Mouse (Mus musculus) embryonic facial prominence, embryonic 12.5 days (tissue): Measurements from ENCODE around the gene Cnnm2. TPM values are rescaled to one million over a fixed set of nuclear protein-coding genes. Genes with fewer than 3 reads are reported as not detected.

Source experiments
- ATAC-seq: fragments of 200-750 bp; cut with Nextera tagmentation; 2 replicates; pipeline ENCODE4 v1.8.0; 2017; ENCODE audit not compliant: insufficient number of reproducible peaks, insufficient read depth, low FRiP score, low TSS enrichment
- H3K27ac ChIP-seq: fragments of 300-500 bp; sonication (generic); 2 replicates; pipeline ENCODE4 v1.5.1; 2016; ENCODE audit warnings: mild to moderate bottlenecking
- H3K27me3 ChIP-seq: fragments of 300-500 bp; sonication (generic); 2 replicates; pipeline ENCODE4 v1.6.1; 2016; ENCODE audit warnings: mild to moderate bottlenecking, moderate library complexity
- H3K36me3 ChIP-seq: fragments of 300-500 bp; sonication (generic); 2 replicates; pipeline ENCODE4 v1.6.1; 2016; ENCODE audit warnings: mild to moderate bottlenecking
- H3K4me1 ChIP-seq: fragments of 300-500 bp; sonication (generic); 2 replicates; pipeline ENCODE4 v1.6.1; 2016
- H3K4me2 ChIP-seq: fragments of 300-500 bp; sonication (generic); replicated peaks from 2 replicates; pipeline ENCODE4 v1.6.1; 2016; ENCODE audit warnings: mild to moderate bottlenecking, moderate library complexity
- H3K4me3 ChIP-seq: fragments of 300-500 bp; sonication (generic); 2 replicates; pipeline ENCODE4 v1.5.1; 2016; ENCODE audit warnings: mild to moderate bottlenecking
- H3K9ac ChIP-seq: fragments of 300-500 bp; sonication (generic); 2 replicates; pipeline ENCODE4 v1.6.1; 2016; ENCODE audit warnings: mild to moderate bottlenecking, moderate library complexity
- H3K9me3 ChIP-seq: fragments of 300-500 bp; sonication (generic); 2 replicates; pipeline ENCODE4 v1.6.1; 2016; ENCODE audit warnings: mild to moderate bottlenecking, moderate library complexity
- WGBS: fragments of 180-500 bp; shearing (Covaris S2); methylation state at CpG from one replicate; pipeline ENCODE4 v1.1.7; 2016; 5-methylcytosine and 5-hydroxymethylcytosine counted together
- polyA plus RNA-seq: library from polyadenylated mRNA; unstranded; fragments of >200 nt; fragmentation: Nextera tagmentation; extraction: Ambion mirVana; gene quantifications from 2 replicates; pipeline ENCODE4 v1.2.1, GENCODE M21; 2016

The Cnnm2 gene
- polyA plus RNA-seq, 1 experiment from 2014 or later = 5.4 TPM

DNA sequence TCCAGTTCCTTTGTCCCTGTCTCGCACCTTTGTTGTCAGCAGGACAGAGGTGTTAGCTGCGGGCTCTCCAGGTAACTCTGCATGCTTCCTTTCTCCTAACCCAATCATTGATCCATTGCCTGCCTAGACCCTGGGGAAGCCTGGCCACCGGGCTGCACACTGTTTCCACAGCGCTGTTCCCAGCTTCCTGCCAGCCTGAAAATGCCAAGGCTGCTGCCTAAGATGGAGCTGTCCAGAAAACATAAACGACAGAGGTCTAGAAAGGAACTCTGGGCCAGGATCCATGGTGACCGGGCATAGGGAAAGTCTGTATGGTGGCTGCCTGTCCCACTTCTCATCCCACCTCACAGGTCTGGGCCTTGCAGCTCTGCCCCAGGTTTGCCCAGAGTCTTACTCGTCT lies 110.3 kb downstream of the Cnnm2 start:
- Histone ChIP-seq H3K27me3 (no peaks in the 10 kb centered on the region), H3K9ac (no peak overlapping the region), H3K4me1 (peaks cover 8% of the 10 kb centered on the region), H3K36me3 (no peaks in the 10 kb centered on the region), H3K4me2 (no peak overlapping the region), H3K4me3 (no peak overlapping the region), H3K9me3 (no peaks in the 10 kb centered on the region), H3K27ac (no peak overlapping the region)
- no peak for ATAC-seq
- WGBS = 76% methylated on average over 7 of the region's 7 CpGs

DNA sequence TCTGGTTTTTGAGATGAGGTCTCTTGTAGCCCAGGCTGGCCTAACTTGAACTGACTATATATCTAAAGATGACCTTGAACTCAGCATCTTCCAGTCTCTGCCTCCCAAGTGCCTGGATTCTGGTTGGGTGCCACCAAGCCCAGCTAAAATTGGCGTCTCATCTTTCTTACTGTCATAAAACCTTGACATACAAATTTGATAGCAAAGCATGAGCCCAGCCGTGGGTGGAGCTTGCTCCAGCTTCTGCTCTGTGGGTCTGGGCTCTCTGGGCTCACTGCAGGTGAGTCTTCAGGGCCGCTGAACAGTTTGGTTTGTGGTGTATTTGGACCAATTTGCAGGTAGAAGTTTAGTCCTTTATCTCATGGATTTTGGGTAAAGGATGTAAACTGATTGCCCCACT lies 112.5 kb downstream of the Cnnm2 start:
- ATAC-seq = no peak
- Histone ChIP-seq H3K4me1 (peaks cover 6% of the 10 kb centered on the region), H3K27me3 (no peaks in the 10 kb centered on the region), H3K9me3 (no peaks in the 10 kb centered on the region), H3K4me2 (no peak overlapping the region), H3K9ac (no peak overlapping the region), H3K4me3 (no peak overlapping the region), H3K27ac (no peak overlapping the region), H3K36me3 (no peaks in the 10 kb centered on the region)
- WGBS = 78% methylated on average over 3 of the region's 3 CpGs

DNA sequence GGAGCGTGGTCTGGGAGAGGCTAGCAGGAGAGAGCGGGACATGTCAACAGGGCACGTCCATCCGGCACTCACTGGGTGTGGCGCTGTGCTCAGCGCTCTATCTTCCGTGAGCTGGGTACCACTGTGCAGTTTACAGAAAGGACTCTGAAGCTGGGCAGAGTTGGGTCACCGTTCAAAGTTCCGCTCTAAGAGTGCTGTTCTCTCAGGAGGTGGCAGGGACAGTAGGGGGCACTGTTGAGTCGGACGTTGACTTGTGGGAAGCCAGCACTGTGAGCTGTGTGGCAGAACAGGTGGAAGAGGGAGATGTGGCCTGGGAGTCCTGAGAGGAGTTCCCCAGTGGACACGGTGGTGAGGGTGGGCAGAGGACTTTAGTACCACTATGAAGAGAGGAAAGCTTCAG lies 114.4 kb downstream of the Cnnm2 start:
- no peaks in the 10 kb centered on the region for H3K9me3 ChIP-seq
- H3K9ac ChIP-seq = no peak overlapping the region
- WGBS = 42% methylated on average over 12 of the region's 12 CpGs
- H3K4me3 ChIP-seq = no peak overlapping the region
- no peaks in the 10 kb centered on the region for H3K27me3 ChIP-seq
- H3K27ac ChIP-seq = no peak overlapping the region
- H3K4me1 ChIP-seq = no peaks in the 10 kb centered on the region
- no peak for ATAC-seq
- no peak overlapping the region for H3K4me2 ChIP-seq
- 0 out of 2 replicates have a peak, but pooled peaks cover 2% of the 10 kb centered on the region for H3K36me3 ChIP-seq

DNA sequence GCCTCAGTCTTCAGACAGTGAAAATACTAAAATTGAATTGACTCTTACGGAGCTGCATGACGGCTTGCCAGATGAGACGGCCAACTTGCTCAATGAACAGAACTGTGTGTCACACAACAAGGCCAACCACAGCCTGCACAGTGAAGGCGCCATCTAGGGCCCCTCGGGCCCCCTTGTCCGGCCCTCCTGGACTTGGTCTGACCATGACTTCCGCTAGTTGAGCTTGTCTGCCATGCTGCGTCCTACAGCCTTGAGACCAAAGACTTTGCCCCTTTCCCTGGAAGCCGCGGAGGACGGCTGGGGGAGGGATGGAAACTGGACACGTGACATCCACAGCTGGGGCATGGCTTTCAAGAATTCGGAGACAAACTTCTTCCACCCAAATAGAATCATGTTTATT lies 116.5 kb downstream of the Cnnm2 start:
- Histone ChIP-seq H3K27ac (no peak overlapping the region), H3K9me3 (no peaks in the 10 kb centered on the region), H3K9ac (no peak overlapping the region), H3K27me3 (no peaks in the 10 kb centered on the region), H3K4me1 (no peaks in the 10 kb centered on the region), H3K4me3 (no peak overlapping the region), H3K4me2 (no peak overlapping the region), H3K36me3 (peaks cover 10% of the 10 kb centered on the region; the same call in 1 of the 2 replicates)
- no peak for ATAC-seq
- WGBS = 83% methylated on average over 13 of the region's 13 CpGs

DNA sequence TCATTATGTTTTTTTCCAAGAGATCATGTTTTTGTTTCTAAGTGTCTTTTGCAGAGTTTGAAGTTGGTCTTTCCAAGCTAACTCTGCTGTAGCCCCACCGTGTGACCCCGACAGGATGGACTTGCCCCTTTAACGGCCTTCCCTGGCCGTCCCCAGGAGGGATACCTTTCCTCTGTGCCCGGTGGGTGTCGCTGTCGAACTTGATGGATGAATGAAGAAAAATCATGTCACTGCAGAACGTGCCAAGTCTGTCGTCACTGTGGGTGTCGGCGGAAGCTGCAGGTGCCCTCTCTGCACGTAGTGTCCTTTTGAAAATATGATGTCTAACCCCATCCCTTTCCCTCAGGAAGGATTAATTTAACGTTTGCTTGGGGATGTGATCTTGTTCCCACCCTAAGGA lies 117.0 kb downstream of the Cnnm2 start:
- H3K4me3 ChIP-seq = no peak overlapping the region
- no peak overlapping the region for H3K27ac ChIP-seq
- no peak overlapping the region for H3K4me2 ChIP-seq
- no peak for ATAC-seq
- no peak overlapping the region for H3K9ac ChIP-seq
- no peaks in the 10 kb centered on the region for H3K27me3 ChIP-seq
- no peaks in the 10 kb centered on the region for H3K9me3 ChIP-seq
- WGBS = 63% methylated on average over 13 of the region's 13 CpGs
- H3K4me1 ChIP-seq = no peaks in the 10 kb centered on the region
- peaks cover 13% of the 10 kb centered on the region for H3K36me3 ChIP-seq

DNA sequence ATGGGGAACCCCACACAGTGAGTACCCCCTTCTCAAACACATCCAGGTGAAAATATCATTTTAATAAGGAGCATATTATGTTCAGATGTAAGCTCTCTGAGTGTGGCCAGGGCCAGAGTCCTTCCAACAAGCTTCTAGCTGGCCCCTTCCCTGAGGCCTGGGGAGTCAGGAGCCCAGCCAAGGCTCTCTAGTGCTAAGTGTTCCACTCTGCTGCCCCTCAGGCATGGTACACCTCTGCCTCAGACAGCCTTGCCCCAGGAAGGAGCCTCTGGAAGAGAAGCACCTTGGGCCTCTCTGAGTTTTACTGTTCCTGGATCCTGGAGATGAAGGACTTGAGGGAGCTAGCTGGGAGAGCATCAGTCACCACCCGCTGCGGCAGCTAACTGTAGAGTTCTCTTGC lies 118.5 kb downstream of the Cnnm2 start:
- Histone ChIP-seq H3K27me3 (no peaks in the 10 kb centered on the region), H3K9ac (no peak overlapping the region), H3K4me3 (no peak overlapping the region), H3K4me1 (no peaks in the 10 kb centered on the region), H3K4me2 (no peak overlapping the region), H3K9me3 (no peaks in the 10 kb centered on the region), H3K36me3 (peaks cover 23% of the 10 kb centered on the region), H3K27ac (no peak overlapping the region)
- WGBS = 96% methylated on average over 2 of the region's 2 CpGs
- no peak for ATAC-seq

DNA sequence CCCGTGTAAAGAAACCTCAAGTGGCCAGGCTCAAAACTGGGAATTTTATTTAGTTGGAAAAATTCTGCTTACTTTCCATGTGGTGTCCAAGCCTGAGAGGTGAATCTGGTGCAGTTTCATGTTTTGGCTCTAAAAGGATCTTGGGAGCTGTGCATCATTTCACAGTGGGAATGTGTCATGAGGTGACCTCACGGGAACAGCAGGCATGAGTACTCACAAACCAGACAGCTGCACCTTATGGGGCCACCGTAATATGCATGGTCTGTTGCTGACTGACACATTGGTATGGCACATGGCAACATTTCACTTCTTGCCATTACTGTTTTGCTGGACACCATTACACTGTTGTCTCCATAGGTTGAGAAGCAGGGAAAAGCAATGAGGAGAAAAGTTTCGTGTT lies 124.0 kb downstream of the Cnnm2 start:
- no peak overlapping the region for H3K4me3 ChIP-seq
- H3K4me2 ChIP-seq = no peak overlapping the region
- no peaks in the 10 kb centered on the region for H3K27me3 ChIP-seq
- H3K27ac ChIP-seq = no peak overlapping the region
- ATAC-seq = no peak
- H3K36me3 ChIP-seq = peaks cover 71% of the 10 kb centered on the region
- H3K4me1 ChIP-seq = no peaks in the 10 kb centered on the region
- 84% methylated on average over 4 of the region's 4 CpGs for WGBS
- H3K9ac ChIP-seq = no peak overlapping the region
- H3K9me3 ChIP-seq = no peaks in the 10 kb centered on the region

DNA sequence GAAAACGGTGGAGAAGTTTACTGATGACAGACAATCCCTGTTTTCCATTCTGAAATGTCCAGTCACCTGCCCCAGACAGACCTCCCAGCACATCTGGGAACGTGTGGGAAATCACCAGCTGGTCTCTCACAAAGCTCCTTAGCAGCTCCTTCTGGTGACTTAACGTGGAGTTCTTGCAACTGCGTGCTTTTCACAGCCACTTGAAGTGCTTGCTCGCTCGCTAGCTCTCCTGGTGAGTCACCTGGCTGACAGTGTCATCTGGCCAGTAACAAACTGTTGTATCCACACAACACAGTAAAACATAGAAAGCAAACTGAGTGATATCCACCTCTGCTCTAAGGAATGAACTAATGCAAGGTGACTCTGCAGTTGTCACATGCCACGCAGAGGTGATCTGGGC lies 125.4 kb downstream of the Cnnm2 start:
- ATAC-seq = no peak

DNA sequence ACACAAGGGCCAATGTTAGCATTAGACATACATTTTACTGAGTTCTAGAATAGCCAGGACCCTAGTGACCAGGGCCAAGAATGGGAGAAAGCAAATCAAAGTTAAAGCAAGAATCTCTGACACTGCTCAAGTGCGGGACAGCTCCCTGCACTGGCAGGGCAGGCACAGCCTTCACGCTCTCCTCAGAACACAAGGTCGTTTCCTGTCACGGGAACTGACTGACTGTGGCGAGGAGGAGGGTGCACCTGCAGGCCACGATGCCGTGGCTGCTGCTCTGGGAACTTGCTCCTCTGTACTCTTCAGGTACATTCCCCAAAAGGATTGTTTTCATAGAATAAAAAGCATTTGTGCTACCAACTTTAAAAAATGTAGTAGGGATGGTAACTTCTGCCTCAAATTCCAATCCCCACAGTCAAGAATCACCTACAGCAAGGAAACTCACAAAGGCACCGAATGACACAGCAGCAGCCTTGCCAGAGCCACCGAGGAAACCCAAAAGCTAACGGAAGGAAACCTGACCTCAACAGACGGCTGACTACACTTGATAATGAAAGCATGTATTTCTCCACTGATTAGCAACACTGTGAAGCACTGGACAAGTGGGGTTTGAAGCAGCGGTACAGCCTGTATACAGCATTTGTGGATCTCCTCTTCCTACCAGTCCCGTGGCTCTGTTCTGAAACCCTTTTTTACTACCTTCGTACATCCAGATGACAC lies 126.6 kb downstream of the Cnnm2 start:
- no peak overlapping the region for H3K27ac ChIP-seq
- H3K9ac ChIP-seq = no peak overlapping the region
- H3K4me2 ChIP-seq = no peak overlapping the region
- H3K4me1 ChIP-seq = no peaks in the 10 kb centered on the region
- no peaks in the 10 kb centered on the region for H3K27me3 ChIP-seq
- no peak for ATAC-seq
- no peaks in the 10 kb centered on the region for H3K9me3 ChIP-seq
- 77% methylated on average over 14 of the region's 14 CpGs for WGBS
- no peak overlapping the region for H3K4me3 ChIP-seq
- H3K36me3 ChIP-seq = peaks cover 83% of the 10 kb centered on the region

More for the DNA sequence above, 125.4 kb downstream of the Cnnm2 start:
- no peaks in the 10 kb centered on the region for H3K9me3 ChIP-seq
- WGBS = 85% methylated on average over 7 of the region's 7 CpGs
- no peak overlapping the region for H3K4me3 ChIP-seq
- peaks cover 80% of the 10 kb centered on the region for H3K36me3 ChIP-seq
- no peak overlapping the region for H3K27ac ChIP-seq
- H3K27me3 ChIP-seq = no peaks in the 10 kb centered on the region
- H3K9ac ChIP-seq = no peak overlapping the region
- H3K4me2 ChIP-seq = no peak overlapping the region
- H3K4me1 ChIP-seq = no peaks in the 10 kb centered on the region

DNA sequence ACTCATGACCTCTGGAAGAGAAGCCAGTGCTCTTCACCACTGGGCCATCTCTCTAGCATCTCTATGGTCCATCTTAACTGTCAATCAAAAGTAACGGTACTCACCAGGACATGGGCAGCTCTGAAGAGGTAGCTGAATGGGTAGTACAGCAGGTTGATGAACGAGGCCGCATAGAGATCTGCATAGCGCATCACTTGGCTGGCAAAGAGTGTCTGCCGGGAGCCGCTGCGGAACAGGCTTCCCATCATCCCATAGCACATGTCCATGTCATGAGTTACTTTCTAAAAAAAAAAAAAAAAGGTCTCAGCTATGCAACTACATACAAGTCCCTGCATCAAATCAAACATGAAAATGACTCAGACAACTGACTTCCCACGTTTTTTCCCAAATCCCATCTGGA lies 128.3 kb downstream of the Cnnm2 start:
- WGBS = 95% methylated on average over 8 of the region's 8 CpGs
- Histone ChIP-seq H3K4me3 (no peak overlapping the region), H3K4me2 (no peak overlapping the region), H3K36me3 (peaks cover 75% of the 10 kb centered on the region), H3K27me3 (no peaks in the 10 kb centered on the region), H3K4me1 (no peaks in the 10 kb centered on the region), H3K9me3 (no peaks in the 10 kb centered on the region), H3K9ac (no peak overlapping the region), H3K27ac (no peak overlapping the region)
- ATAC-seq = no peak

DNA sequence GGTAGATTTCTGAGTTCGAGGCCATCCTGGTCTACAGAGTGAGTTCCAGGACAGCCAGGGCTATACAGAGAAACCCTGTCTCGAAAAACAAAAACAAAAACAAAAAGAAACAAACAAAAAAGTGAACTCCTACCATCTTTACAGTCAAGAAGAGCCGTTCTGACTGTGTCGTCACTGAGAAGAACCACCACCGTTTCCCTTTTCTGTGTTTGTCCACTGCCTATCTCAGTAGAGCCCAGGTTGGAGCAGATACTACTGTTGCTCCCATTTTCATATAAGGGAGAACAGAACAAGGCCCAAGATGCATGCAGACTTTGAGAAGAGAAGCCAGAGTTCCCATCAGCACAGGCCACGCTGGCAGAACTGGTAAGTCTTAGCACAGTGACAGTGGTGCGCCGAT lies 129.3 kb downstream of the Cnnm2 start:
- no peak overlapping the region for H3K27ac ChIP-seq
- no peak for ATAC-seq
- H3K9ac ChIP-seq = no peak overlapping the region
- no peaks in the 10 kb centered on the region for H3K9me3 ChIP-seq
- H3K4me2 ChIP-seq = no peak overlapping the region
- H3K27me3 ChIP-seq = no peaks in the 10 kb centered on the region
- no peaks in the 10 kb centered on the region for H3K4me1 ChIP-seq
- no peak overlapping the region for H3K4me3 ChIP-seq
- 92% methylated on average over 8 of the region's 8 CpGs for WGBS
- H3K36me3 ChIP-seq = peaks cover 67% of the 10 kb centered on the region

DNA sequence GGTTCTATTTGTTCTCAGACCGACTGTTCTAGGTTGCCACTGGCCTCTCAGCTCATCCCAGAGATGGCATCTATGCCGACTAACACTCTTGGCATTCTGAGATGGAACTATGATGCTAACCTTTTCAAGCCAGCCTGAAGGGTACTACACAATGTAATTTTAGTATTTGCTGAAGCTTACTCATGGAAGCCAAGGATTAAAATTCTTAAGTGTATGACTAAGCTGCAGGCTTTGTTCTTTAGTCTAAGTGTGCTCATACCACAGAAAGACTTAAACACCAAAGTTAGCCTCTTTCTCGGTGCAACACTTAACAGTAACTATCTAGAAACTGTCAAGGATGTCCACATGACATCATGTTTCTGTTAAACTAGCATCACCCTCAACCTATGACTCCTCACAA lies 131.5 kb downstream of the Cnnm2 start:
- Histone ChIP-seq H3K4me2 (no peak overlapping the region), H3K9me3 (peaks cover 3% of the 10 kb centered on the region; the same call in 1 of the 2 replicates), H3K4me3 (no peak overlapping the region), H3K4me1 (no peaks in the 10 kb centered on the region), H3K27me3 (no peaks in the 10 kb centered on the region), H3K36me3 (peaks cover 60% of the 10 kb centered on the region), H3K27ac (no peak overlapping the region), H3K9ac (no peak overlapping the region)
- 83% methylated on average over 3 of the region's 3 CpGs for WGBS
- no peak for ATAC-seq
